Mouse (Mus musculus): ENCODE data around the gene Muc3.
"Not testable (repeated sequence)": the region's sequence is repeated elsewhere in the genome, so short reads cannot be mapped to it uniquely, and the experiment has no call there.

Muc3 gene

DNA sequence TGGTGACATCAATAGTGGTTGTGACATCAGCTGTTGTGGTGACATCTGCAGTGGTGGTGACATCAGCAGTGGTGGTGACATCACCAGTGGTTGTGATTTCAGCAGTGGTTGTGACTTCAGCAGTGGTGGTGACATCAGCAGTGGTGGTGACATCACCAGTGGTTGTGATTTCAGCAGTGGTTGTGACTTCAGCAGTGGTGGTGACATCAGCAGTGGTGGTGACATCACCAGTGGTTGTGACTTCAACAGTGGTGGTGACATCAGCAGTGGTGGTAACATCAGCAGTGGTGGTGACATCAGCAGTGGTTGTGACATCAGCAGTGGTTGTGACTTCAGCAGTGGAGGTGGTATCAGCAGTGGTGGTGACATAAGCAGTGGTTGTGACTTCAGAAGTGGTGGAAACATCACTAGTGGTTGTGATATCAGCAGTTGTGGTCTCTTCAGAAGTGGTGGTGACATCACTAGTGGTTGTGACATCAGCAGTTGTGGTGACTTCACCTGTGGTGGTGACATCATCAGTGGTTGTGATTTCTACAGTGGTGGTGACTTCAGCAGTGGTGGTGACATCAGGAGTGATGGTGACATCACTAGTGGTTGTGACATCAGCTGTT, at the start of gene Muc3:
Gene Muc3, minus strand, starts transcription at position 51 of the 611 bp plus-strand sequence.
- not testable (repeated sequence) for DNase-seq (ENCODE audit: low read depth, low spot score)

GRCm38 (mm10) chr5:137194488-137195120, 45.5 kb upstream of the Muc3 start:
- peak; percentile 8 for DNase-seq (ENCODE audit: low read depth, low spot score)

GRCm38 (mm10) chr5:137193279-137193952, 44.3 kb upstream of the Muc3 start:
- no peak for DNase-seq (ENCODE audit: low read depth, low spot score)

GRCm38 (mm10) chr5:137189326-137189725, 40.2 kb upstream of the Muc3 start:
- DNase-seq (ENCODE audit: low read depth, low spot score): no peak

GRCm38 (mm10) chr5:137185362-137185761, 36.2 kb upstream of the Muc3 start:
- DNase-seq (ENCODE audit: low read depth, low spot score): no peak

GRCm38 (mm10) chr5:137179646-137180374, 30.7 kb upstream of the Muc3 start:
- DNase-seq (ENCODE audit: low read depth, low spot score): no peak

GRCm38 (mm10) chr5:137173967-137174366, 24.8 kb upstream of the Muc3 start:
- no peak for DNase-seq (ENCODE audit: low read depth, low spot score)

DNA sequence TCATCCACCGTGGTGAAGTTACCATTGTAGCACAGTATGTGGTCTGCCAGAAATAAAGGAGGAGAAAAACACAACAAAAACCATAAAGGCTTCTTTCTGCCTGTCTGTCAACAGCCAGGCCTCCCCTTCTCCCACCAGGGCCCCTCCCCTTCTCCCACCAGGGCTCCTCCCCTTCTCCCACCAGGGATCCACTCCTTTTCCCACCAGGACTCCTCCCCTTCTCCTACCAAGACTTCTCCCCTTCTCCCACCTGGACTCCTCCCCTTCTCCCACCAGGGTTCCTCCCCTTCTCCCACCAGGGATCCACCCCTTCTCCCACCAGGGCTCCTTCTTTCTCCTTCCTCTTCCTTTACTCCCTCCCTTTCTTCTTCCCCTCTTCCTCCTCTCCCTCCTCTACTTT, 23.5 kb upstream of the Muc3 start:
- DNase-seq (ENCODE audit: low read depth, low spot score): no peak

GRCm38 (mm10) chr5:137171478-137171877, 22.4 kb upstream of the Muc3 start:
- no peak for DNase-seq (ENCODE audit: low read depth, low spot score)

DNA sequence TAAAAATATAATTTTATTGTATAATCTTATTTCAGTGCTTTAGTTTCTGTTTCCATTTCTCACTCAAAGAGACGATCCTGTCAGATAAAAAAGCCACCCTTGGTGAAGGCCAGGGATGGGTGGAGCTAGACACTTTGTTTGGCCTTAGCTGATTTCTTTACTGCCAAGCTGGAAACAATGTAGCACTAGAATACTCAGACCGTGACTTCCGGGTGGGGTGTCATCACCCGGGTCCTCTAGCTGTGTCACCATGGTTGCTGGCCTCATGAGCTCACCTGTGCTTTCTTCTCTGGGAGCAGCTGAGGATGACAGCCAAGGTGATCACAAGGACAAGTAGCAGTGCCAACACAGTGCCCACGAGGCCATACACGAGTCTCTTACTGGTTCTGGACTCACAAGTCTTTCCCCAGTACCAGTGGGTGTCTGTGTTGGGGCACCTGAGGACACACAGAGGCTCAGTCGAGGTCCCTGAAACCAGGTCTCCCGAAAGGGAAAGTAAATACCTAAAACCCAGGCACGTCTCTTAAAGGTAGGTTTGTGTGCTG, 21.8 kb upstream of the Muc3 start:
- DNase-seq (ENCODE audit: low read depth, low spot score): no peak

GRCm38 (mm10) chr5:137167539-137167938, 18.4 kb upstream of the Muc3 start:
- no peak for DNase-seq (ENCODE audit: low read depth, low spot score)

DNA sequence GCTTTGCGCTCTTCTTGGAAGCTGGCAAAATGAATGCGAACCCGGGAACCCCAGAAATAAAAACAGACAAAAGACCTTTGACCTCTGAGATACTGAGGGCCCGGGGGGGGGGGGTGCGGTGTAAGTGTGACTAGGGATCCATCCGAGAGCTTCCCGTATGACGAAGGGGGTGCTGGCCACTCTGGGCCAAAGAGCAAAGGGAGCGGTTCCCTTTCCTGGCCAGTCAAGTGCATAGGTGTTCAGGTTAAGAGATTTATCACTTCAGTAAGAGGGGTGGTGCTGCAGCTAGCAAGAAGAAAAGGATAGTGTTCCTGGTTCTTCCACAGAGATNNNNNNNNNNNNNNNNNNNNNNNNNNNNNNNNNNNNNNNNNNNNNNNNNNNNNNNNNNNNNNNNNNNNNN, 16.9 kb upstream of the Muc3 start:
- no peak for DNase-seq (ENCODE audit: low read depth, low spot score)

GRCm38 (mm10) chr5:137161853-137162252, 12.7 kb upstream of the Muc3 start:
- DNase-seq (ENCODE audit: low read depth, low spot score): no peak

GRCm38 (mm10) chr5:137159461-137159860, 10.3 kb upstream of the Muc3 start:
- peak; percentile 70 for DNase-seq (ENCODE audit: low read depth, low spot score)

DNA sequence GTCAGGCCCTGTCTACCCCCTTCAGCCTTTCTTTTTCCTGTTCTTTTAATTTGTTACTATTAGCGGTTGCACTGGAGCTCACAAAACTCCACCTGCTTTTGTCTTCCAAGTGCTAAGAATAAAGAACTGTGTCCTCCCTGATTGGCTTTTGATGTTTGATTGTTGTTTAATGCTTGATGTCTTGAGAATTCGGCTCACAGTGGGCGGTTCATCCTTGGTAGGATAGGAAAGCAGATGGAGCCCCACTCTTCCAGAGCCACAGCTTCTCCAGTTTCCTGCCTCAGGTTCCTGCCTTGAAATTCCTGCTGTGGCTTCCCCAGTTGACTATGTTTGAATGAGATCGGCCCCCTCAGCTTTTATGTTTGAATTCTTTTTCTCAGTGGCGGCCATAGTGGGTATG, 4.2 kb upstream of the Muc3 start:
- no peak for DNase-seq (ENCODE audit: low read depth, low spot score)

- DNase-seq (ENCODE audit: low read depth, low spot score): no peak
These were observed 3.5 kb upstream of the Muc3 start for GRCm38 (mm10) chr5:137152623-137153022.

GRCm38 (mm10) chr5:137140836-137141235, 8.3 kb downstream of the Muc3 start:
- DNase-seq (ENCODE audit: low read depth, low spot score): no peak

DNA sequence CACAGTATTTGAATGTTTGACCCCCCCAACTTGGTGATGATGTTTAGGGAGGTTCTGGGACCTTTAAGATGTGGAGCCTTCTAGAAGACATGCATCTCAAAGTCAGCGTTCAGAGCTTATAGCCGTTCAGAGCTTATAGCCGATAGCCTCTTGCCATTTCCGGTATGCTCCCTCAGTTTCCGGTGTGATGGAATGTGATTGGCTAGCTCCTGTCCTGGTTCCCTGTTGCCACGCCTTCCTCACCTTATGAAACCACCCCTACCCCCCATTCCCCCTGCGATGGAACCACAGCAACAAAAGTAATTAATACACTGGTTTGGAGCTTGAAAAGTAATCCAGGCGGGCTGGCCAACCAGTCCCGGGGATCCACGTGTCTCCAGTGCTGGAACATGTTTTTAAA, 10.1 kb downstream of the Muc3 start:
- no peak for DNase-seq (ENCODE audit: low read depth, low spot score)

DNA sequence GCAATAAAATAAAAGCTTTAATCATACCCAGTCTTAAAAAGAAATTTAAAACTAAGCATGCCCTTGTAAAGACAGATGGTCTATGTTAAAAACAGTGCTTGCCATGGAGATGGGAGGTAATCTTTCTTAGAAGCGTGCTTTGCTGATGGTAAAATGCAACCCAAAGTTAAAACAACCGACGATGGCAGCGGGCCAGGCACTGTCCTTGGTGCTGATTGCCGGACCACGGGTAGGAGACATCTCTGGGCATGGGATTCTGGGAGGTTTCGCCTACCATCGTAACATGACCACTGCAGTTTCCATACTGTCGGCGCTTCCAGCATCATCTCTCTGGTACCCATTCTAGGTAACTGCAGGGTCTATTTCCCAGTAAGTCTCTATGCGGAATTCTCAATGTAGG, 14.2 kb downstream of the Muc3 start:
- DNase-seq (ENCODE audit: low read depth, low spot score): no peak

DNA sequence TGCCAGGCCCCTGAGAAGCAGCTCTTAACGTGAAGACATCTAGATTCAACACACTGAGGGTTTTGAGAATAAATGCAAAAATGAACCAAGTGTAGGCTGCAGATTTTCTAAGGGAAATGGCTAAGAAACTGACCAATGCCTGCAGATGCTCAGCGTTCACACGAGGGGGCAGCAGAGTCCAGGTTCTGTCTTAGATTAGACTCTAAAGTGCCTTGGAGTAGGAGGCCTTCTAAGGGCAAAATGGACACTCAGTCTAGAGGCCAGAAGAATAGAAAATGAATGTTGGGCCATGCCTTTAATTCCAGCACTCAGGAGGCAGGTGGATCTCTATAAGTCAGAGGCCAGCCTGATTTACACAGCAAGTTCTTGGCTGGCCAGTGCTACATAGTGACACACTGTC, 17.6 kb downstream of the Muc3 start:
- peak; percentile 59 for DNase-seq (ENCODE audit: low read depth, low spot score)

DNA sequence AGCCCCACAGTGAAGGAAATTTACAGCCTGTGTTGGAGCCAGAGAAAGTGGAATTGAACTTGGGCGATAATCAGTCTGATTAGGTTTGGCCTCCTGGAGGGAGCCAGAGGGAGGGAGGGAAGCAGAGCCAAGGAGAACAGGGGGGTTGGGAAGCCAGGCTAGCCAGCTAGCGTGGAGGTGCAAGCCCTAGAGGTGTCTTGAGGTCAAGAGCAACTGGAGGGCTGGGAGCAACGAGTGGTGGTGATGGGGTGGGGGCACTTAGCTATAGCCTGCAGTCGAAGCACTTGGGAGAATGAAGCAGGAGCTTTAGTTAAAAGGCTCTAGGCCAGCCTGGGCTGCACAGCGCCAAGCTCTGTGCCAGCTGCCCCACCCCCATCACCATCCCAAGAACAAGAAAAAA, 19.8 kb downstream of the Muc3 start:
- DNase-seq (ENCODE audit: low read depth, low spot score): no peak

- no peak for DNase-seq (ENCODE audit: low read depth, low spot score)
These were observed 25.6 kb downstream of the Muc3 start for GRCm38 (mm10) chr5:137123516-137123915.
